Mouse (Mus musculus): ENCODE measurements at regions not wholly inside any gene's neighbourhood (a gene's known extent, or its start where the extent isn't known, plus 50 kb on each side); places are given as distances from the start of the nearest gene placed in this dataset.

- Histone ChIP-seq H3K4me3 (no peak overlapping the region), H3K36me3 (no peaks in the 10 kb centered on the region), H3K4me2 (no peak overlapping the region), H3K9me3 (no peaks in the 10 kb centered on the region), H3K4me1 (replicated peaks) (peaks cover 21% of the 10 kb centered on the region), H3K9ac (no peak overlapping the region), H3K27me3 (no peaks in the 10 kb centered on the region), H3K27ac (no peak overlapping the region)
- 93% methylated on average over 3 of the region's 3 CpGs for WGBS
- ATAC-seq (ENCODE audit: low FRiP score), result no peak
These were observed 186.5 kb downstream of the Fam43a start for GRCm38 (mm10) chr16:30786060-30786459.

GRCm38 (mm10) chr16:30787351-30787750 lies 187.8 kb downstream of the Fam43a start:
- H3K27me3 ChIP-seq, result no peaks in the 10 kb centered on the region
- ATAC-seq (ENCODE audit: low FRiP score), result no peak
- H3K9me3 ChIP-seq, result no peaks in the 10 kb centered on the region
- H3K27ac ChIP-seq, result no peak overlapping the region
- H3K9ac ChIP-seq, result no peak overlapping the region
- no peak overlapping the region for H3K4me3 ChIP-seq
- H3K36me3 ChIP-seq, result no peaks in the 10 kb centered on the region
- H3K4me1 ChIP-seq (replicated peaks), result peaks cover 28% of the 10 kb centered on the region
- 100% methylated on average over 1 of the region's 1 CpGs for WGBS
- H3K4me2 ChIP-seq, result no peak overlapping the region

- ATAC-seq (ENCODE audit: low FRiP score), result no peak
- Histone ChIP-seq H3K27me3 (no peaks in the 10 kb centered on the region), H3K27ac (no peak overlapping the region), H3K9ac (no peak overlapping the region), H3K9me3 (no peaks in the 10 kb centered on the region), H3K4me3 (no peak overlapping the region), H3K36me3 (no peaks in the 10 kb centered on the region), H3K4me1 (replicated peaks) (peaks cover 35% of the 10 kb centered on the region), H3K4me2 (no peak overlapping the region)
- 86% methylated on average over 11 of the region's 11 CpGs for WGBS
These were observed 188.8 kb downstream of the Fam43a start for GRCm38 (mm10) chr16:30788321-30788781.

DNA sequence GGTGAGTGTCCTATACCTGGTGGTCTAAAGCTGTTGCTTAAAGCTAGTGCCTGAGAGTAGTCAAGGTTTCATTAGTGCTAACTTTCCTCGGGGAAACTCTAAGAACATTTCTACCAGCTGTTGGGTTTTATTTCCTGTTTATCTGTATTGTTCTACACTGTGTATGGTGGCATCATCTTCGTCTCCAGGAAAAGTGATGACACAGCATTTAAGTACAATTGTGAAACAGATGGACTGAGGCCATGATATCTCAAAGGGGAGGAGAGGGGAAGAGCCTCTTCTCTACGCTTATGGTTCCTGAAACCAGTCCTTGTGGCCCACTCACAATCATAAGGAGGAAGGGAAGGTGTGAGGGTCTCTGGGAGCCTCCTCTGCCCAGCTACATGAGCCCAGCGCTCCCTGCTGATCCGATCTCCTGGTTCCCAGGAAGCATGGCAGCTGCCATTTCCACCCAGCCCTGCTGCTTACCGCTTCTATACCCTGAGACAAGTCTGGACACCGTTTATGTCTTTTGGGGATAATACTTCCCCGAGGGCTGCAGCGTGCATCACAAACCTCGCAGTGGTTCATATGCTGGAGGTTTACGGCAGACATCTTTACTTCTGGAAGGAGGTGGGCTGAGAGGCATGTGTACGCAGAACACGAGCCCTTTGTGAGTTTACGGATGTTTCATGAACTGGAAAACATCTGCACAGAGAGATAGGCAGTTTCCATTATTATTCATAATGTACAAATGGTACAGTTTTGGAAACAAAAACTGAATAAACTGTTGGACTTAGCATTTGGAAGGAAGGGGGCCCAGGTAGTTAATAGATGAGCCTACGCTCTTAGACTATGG lies 189.6 kb downstream of the Fam43a start:
- peaks cover 40% of the 10 kb centered on the region for H3K4me1 ChIP-seq (replicated peaks)
- H3K4me2 ChIP-seq, result no peak overlapping the region
- no peaks in the 10 kb centered on the region for H3K36me3 ChIP-seq
- no peaks in the 10 kb centered on the region for H3K9me3 ChIP-seq
- H3K9ac ChIP-seq, result no peak overlapping the region
- WGBS, result 87% methylated on average over 15 of the region's 15 CpGs
- ATAC-seq (ENCODE audit: low FRiP score), result no peak
- no peak overlapping the region for H3K4me3 ChIP-seq
- H3K27ac ChIP-seq, result no peak overlapping the region
- no peaks in the 10 kb centered on the region for H3K27me3 ChIP-seq

DNA sequence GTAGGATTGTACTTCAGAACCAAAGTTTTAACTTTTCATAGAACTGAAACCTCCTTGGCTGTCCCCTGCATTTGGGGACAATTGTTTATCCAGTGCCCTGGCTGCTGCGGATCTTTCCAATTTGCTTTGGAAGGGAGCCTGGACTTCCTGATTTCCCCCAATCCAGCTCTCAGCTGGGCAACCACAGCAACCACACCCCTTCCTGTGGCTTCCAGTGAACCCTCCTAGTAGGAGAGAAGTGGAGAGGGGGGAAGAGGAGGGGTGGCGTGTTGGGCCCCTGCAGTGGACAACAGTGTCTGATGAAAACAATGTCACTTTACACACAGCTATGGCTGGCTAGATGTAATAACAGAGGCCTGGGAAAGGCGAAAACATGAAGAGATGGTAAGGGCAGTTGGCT lies 190.5 kb downstream of the Fam43a start:
- peak overlapping the region; percentile 46; the same call in 1 of the 2 replicates for H3K9ac ChIP-seq
- H3K4me2 ChIP-seq, result no peak overlapping the region
- no peaks in the 10 kb centered on the region for H3K36me3 ChIP-seq
- H3K4me1 ChIP-seq (replicated peaks), result peaks cover 40% of the 10 kb centered on the region
- no peaks in the 10 kb centered on the region for H3K27me3 ChIP-seq
- H3K9me3 ChIP-seq, result no peaks in the 10 kb centered on the region
- 55% methylated on average over 3 of the region's 3 CpGs for WGBS
- peak overlapping the region; percentile 73; the same call in 1 of the 2 replicates for H3K27ac ChIP-seq
- H3K4me3 ChIP-seq, result no peak overlapping the region
- ATAC-seq (ENCODE audit: low FRiP score), result no peak

- Histone ChIP-seq H3K27ac (peak overlapping the region; percentile 73), H3K4me3 (no peak overlapping the region), H3K4me1 (replicated peaks) (peaks cover 40% of the 10 kb centered on the region), H3K9me3 (no peaks in the 10 kb centered on the region), H3K4me2 (no peak overlapping the region), H3K36me3 (no peaks in the 10 kb centered on the region), H3K9ac (peak overlapping the region; percentile 46; the same call in 1 of the 2 replicates), H3K27me3 (peaks cover 5% of the 10 kb centered on the region; the same call in 1 of the 2 replicates)
- WGBS, result 18% methylated on average over 4 of the region's 4 CpGs
- ATAC-seq (ENCODE audit: low FRiP score), result peak; percentile 70
These were observed 191.1 kb downstream of the Fam43a start for GRCm38 (mm10) chr16:30790551-30791001.

DNA sequence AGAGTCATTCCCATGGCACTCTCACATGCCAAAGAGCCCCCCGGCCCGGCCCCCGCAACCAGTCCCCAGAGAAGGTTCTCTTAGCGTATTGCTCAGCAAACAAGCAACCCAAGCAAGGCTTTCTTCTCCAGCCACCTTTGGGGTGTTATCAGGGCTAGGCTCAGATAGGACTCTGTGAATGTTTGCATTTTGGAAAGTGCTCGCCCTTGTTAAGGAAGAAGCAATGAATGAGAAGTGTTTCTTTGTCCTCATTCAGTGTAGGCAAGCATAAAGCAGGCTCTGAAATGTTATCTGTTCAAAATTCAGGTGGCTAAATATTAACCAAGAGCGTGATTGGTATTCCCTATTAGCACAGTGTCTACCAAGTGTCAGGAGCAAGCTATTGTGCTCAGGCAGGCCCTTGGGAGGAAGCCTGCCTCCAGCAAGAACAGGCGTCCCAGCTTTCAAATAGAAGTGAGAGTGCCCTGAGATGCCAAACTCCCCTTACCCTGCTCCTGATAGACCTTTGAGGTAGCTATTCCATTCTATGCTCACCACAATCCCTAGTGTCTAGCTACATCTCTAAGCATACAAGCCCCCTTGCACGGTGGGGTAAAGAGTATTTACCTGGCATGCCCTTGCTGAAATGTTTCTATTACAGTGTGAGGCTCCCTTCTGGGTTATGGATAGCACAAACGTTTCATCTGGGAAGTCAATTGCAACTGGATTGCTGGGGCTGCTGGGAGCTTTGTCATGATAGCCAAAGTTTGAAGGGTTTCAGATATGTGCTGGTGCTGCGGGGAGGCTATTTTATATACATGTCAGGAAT lies 191.7 kb downstream of the Fam43a start:
- H3K27ac ChIP-seq, result peak overlapping the region; percentile 73
- no peak overlapping the region for H3K4me2 ChIP-seq

DNA sequence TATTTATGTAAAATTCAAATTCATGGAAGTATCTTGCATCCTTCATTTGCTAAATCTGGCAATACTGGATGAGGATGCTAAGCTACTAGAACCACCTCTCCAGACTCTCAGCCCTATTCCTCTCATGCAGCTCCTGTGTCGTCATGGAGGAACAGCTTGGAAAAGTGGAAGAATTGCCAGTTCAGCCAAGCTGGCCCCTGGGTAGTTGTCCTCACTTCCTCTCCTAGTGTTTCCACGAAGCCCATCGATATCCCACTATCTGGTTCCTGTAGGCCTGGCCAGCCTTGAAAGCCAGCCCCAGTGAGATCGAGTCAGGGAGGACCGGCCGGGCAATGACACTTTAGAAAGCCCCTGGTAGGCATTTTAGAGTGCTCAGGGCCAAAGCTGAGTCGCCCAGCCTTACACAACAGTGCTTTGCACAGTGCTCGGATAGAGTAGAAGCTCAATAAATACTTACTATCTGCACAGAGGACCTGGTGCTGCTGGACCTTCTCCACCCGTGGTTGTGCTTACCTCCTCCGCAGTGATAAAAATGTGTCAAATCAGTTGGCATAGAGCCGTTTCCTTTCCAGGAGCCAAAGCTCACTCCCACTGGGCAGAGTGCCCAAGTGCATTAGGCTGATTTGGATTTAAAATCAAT lies 193.3 kb downstream of the Fam43a start:
- ATAC-seq (ENCODE audit: low FRiP score), result 0 out of 2 replicates have a peak, but pooled peaks have one; percentile 6

More for the DNA sequence above, 191.7 kb downstream of the Fam43a start:
- H3K4me3 ChIP-seq, result no peak overlapping the region
- no peak overlapping the region for H3K9ac ChIP-seq
- no peaks in the 10 kb centered on the region for H3K36me3 ChIP-seq
- peaks cover 40% of the 10 kb centered on the region for H3K4me1 ChIP-seq (replicated peaks)
- no peaks in the 10 kb centered on the region for H3K9me3 ChIP-seq
- no peak for ATAC-seq (ENCODE audit: low FRiP score)
- H3K27me3 ChIP-seq, result peaks cover 5% of the 10 kb centered on the region; the same call in 1 of the 2 replicates
- WGBS, result 56% methylated on average over 10 of the region's 10 CpGs

GRCm38 (mm10) chr16:30793378-30793753 lies 193.8 kb downstream of the Fam43a start:
- H3K27me3 ChIP-seq, result peaks cover 5% of the 10 kb centered on the region; the same call in 1 of the 2 replicates
- no peak overlapping the region for H3K4me3 ChIP-seq
- H3K9me3 ChIP-seq, result no peaks in the 10 kb centered on the region
- WGBS, result 46% methylated on average over 9 of the region's 9 CpGs
- H3K27ac ChIP-seq, result no peak overlapping the region
- H3K4me2 ChIP-seq, result no peak overlapping the region
- peaks cover 45% of the 10 kb centered on the region for H3K4me1 ChIP-seq (replicated peaks)
- no peak; the same call in 1 of the 2 replicates for ATAC-seq (ENCODE audit: low FRiP score)
- no peak overlapping the region for H3K9ac ChIP-seq
- H3K36me3 ChIP-seq, result no peaks in the 10 kb centered on the region

More for the DNA sequence above, 193.3 kb downstream of the Fam43a start:
- peaks cover 42% of the 10 kb centered on the region for H3K4me1 ChIP-seq (replicated peaks)
- H3K27me3 ChIP-seq, result peaks cover 5% of the 10 kb centered on the region; the same call in 1 of the 2 replicates
- H3K36me3 ChIP-seq, result no peaks in the 10 kb centered on the region
- no peak overlapping the region for H3K4me2 ChIP-seq
- H3K9ac ChIP-seq, result no peak overlapping the region
- WGBS, result 78% methylated on average over 11 of the region's 11 CpGs
- no peaks in the 10 kb centered on the region for H3K9me3 ChIP-seq
- H3K4me3 ChIP-seq, result no peak overlapping the region
- no peak overlapping the region for H3K27ac ChIP-seq

- Histone ChIP-seq H3K4me2 (no peak overlapping the region), H3K9ac (no peak overlapping the region), H3K4me1 (replicated peaks) (peaks cover 45% of the 10 kb centered on the region), H3K9me3 (no peaks in the 10 kb centered on the region), H3K27me3 (peaks cover 5% of the 10 kb centered on the region; the same call in 1 of the 2 replicates), H3K27ac (no peak overlapping the region), H3K4me3 (no peak overlapping the region), H3K36me3 (no peaks in the 10 kb centered on the region)
- no peak for ATAC-seq (ENCODE audit: low FRiP score)
- WGBS, result 92% methylated on average over 3 of the region's 3 CpGs
These were observed 194.3 kb downstream of the Fam43a start for GRCm38 (mm10) chr16:30793856-30794255.

- 95% methylated on average over 5 of the region's 5 CpGs for whole genome bisulfite sequencing
- Histone ChIP-seq H3K4me1 (replicated peaks) (peaks cover 29% of the 10 kb centered on the region), H3K27me3 (peaks cover 5% of the 10 kb centered on the region; the same call in 1 of the 2 replicates), H3K36me3 (no peaks in the 10 kb centered on the region), H3K27ac (no peak overlapping the region), H3K4me2 (no peak overlapping the region), H3K4me3 (no peak overlapping the region), H3K9me3 (no peaks in the 10 kb centered on the region), H3K9ac (no peak overlapping the region)
- no peak for ATAC-seq (ENCODE audit: low FRiP score)
These were observed 196.0 kb downstream of the Fam43a start for GRCm38 (mm10) chr16:30795501-30795904.

- no peak for ATAC-seq (ENCODE audit: low FRiP score)
These were observed 196.6 kb downstream of the Fam43a start for GRCm38 (mm10) chr16:30796103-30796502.

More at GRCm38 (mm10) chr16:30796103-30796502, 196.6 kb downstream of the Fam43a start:
- 96% methylated on average over 6 of the region's 6 CpGs for WGBS
- H3K4me1 ChIP-seq (replicated peaks), result peaks cover 23% of the 10 kb centered on the region
- no peaks in the 10 kb centered on the region for H3K9me3 ChIP-seq
- no peaks in the 10 kb centered on the region for H3K36me3 ChIP-seq
- no peak overlapping the region for H3K4me3 ChIP-seq
- no peak overlapping the region for H3K9ac ChIP-seq
- H3K27ac ChIP-seq, result no peak overlapping the region
- H3K27me3 ChIP-seq, result peaks cover 5% of the 10 kb centered on the region; the same call in 1 of the 2 replicates
- no peak overlapping the region for H3K4me2 ChIP-seq
